Comparison of ENCODE assay signal across 1 mouse cellular context in the genomic region with DNA sequence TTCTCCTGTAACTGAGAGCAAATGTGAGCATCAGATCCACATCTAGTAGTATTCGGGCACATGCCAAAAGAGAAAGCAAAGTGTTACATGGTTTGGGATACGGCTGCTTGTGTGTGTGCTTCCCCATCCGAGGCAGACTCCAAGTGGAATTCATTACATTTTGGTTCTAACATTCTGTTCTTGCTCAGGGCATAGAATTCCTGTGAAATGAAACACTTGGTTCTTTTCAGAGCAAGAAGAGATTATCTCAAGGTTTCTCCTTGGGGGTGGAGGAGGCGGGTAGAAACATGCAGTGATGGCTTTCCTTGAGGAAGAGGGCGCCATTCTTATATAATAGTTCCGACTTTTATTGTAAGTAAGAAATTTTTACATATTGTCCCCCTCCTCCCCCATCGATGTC.
TF ChIP-seq lines count a peak whose summit lies in the region.

No protein-coding gene starts in this region.

TF ChIP-seq in CH12.LX, 34 proteins besides CTCF, POLR2A, EP300 and RAD21 (continued from another document):
- TF ChIP-seq IRF4 (IDR thresholded peaks at IDR 0.05; ENCODE audit: low read depth, low read length) (0 out of 2 replicates have a peak, but pooled peaks have one; percentile 14), BHLHE40 (IDR thresholded peaks at IDR 0.05; ENCODE audit: low read depth, low read length) (peak; percentile 37; the same call in 1 of the 2 replicates), TCF12 (IDR thresholded peaks at IDR 0.05; ENCODE audit: low read depth, low read length) (peak; percentile 31; the same call in 1 of the 2 replicates), SIN3A (IDR thresholded peaks at IDR 0.05; ENCODE audit: low read length) (peak; percentile 71), MAZ (IDR thresholded peaks at IDR 0.05; ENCODE audit: low read depth, low read length) (0 out of 2 replicates have a peak, but pooled peaks have one; percentile 30), CHD1 (IDR thresholded peaks at IDR 0.05; ENCODE audit: low read depth, low read length) (peak; percentile 83; the same call in 1 of the 2 replicates), CHD2 (IDR thresholded peaks at IDR 0.05; ENCODE audit: low read length) (peak; percentile 60; the same call in 1 of the 2 replicates), PAX5 (IDR thresholded peaks at IDR 0.05; ENCODE audit: low read length) (no peak), HCFC1 (IDR thresholded peaks at IDR 0.05; ENCODE audit: low read depth, low read length) (peak; percentile 33)
